Mouse (Mus musculus): Measurements from ENCODE around the gene Art3. TPM values are rescaled to one million over a fixed set of nuclear protein-coding genes. Genes with fewer than 3 reads are reported as not detected.
A peak's percentile ranks its signal among the peaks of the same experiment; 100 is the strongest.

Gene Art3
- total and polyA plus RNA-seq, 2 experiments from 2014 or later: 4.1 to 10.2 TPM

DNA sequence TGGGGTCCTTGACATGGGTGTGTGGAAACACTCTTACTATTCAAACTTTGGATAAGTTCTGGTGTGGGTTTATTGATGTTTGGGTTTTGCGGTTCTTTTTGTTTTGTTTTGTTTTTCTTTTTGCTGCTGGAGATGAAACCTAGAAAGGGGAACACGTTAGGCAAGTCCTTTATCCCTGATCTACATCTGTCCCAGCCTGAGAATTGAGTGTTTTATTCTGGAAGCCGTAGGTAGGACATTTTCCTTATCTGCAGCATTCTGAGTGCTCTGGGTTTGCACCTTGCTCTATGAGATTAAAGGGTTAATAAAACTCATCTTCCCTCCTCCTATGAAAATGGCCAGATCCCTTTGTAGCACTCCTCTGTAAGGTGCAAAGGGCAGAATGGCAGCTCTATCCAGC, 64.1 kb downstream of the Art3 start:
- Histone ChIP-seq H3K36me3 (ENCODE audit: insufficient read depth, low read length) (no peaks in the 10 kb centered on the region), H3K4me2 (ENCODE audit: low read depth, low read length) (no peak overlapping the region), H3K27me3 (ENCODE audit: insufficient read depth, low read length) (peaks cover 16% of the 10 kb centered on the region; the same call in 1 of the 2 replicates), H3K27ac (no peak overlapping the region), H3K4me1 (ENCODE audit: insufficient read depth, low read length) (no peaks in the 10 kb centered on the region), H3K9me3 (ENCODE audit: low read length) (no peaks in the 10 kb centered on the region), H3K9ac (replicated peaks; ENCODE audit: low read length) (no peak overlapping the region), H3K4me3 (ENCODE audit: low read length) (no peak overlapping the region)
- no peak for DNase-seq (ENCODE audit: low spot score)
- ATAC-seq: no peak
- TF ChIP-seq CTCF (IDR thresholded peaks at IDR 0.05; ENCODE audit: low read depth): no peak
- WGBS: 83% methylated on average over 3 of the region's 3 CpGs

DNA sequence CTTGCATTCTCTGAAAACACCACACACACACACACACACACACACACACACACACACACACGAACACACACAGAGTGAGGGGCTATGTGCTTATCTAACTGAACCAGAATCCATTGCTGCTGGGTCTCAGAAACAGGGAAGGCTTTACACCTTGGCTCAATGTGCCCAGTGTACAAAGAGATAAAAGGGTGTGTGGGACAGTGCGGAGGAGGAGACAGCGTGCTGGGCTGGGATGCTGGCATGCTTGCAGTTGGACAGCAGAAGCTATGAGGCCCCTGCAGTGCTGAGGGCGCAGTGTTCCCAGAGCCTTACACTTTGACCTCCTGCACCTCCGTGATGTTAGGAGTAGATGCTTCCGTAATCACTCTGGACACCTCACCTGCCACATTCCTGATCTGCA, 64.8 kb downstream of the Art3 start:
- Histone ChIP-seq H3K27me3 (ENCODE audit: insufficient read depth, low read length) (peaks cover 14% of the 10 kb centered on the region; the same call in 1 of the 2 replicates), H3K4me2 (ENCODE audit: low read depth, low read length) (no peak overlapping the region), H3K9me3 (ENCODE audit: low read length) (no peaks in the 10 kb centered on the region), H3K27ac (no peak overlapping the region), H3K36me3 (ENCODE audit: insufficient read depth, low read length) (no peaks in the 10 kb centered on the region), H3K4me1 (ENCODE audit: insufficient read depth, low read length) (no peaks in the 10 kb centered on the region), H3K4me3 (ENCODE audit: low read length) (no peak overlapping the region), H3K9ac (replicated peaks; ENCODE audit: low read length) (no peak overlapping the region)
- WGBS: 89% methylated on average over 6 of the region's 6 CpGs
- no peak for TF ChIP-seq CTCF (IDR thresholded peaks at IDR 0.05; ENCODE audit: low read depth)
- DNase-seq (ENCODE audit: low spot score) (no peak), ATAC-seq (no peak)

- no peak overlapping the region for H3K9ac ChIP-seq (replicated peaks; ENCODE audit: low read length)
- no peak overlapping the region for H3K4me3 ChIP-seq (ENCODE audit: low read length)
- H3K4me2 ChIP-seq (ENCODE audit: low read depth, low read length): no peak overlapping the region
- H3K27me3 ChIP-seq (ENCODE audit: insufficient read depth, low read length): 0 out of 2 replicates have a peak, but pooled peaks cover 7% of the 10 kb centered on the region
- TF ChIP-seq CTCF (IDR thresholded peaks at IDR 0.05; ENCODE audit: low read depth): peak; percentile 82
- H3K4me1 ChIP-seq (ENCODE audit: insufficient read depth, low read length): no peaks in the 10 kb centered on the region
- ATAC-seq: peak; percentile 90
- H3K36me3 ChIP-seq (ENCODE audit: insufficient read depth, low read length): no peaks in the 10 kb centered on the region
- DNase-seq (ENCODE audit: low spot score): peak; percentile 88
- no peaks in the 10 kb centered on the region for H3K9me3 ChIP-seq (ENCODE audit: low read length)
- WGBS: 27% methylated on average over 5 of the region's 5 CpGs
- no peak overlapping the region for H3K27ac ChIP-seq
Measured at GRCm38 (mm10) chr5:92398153-92398552, 66.5 kb downstream of the Art3 start.

DNA sequence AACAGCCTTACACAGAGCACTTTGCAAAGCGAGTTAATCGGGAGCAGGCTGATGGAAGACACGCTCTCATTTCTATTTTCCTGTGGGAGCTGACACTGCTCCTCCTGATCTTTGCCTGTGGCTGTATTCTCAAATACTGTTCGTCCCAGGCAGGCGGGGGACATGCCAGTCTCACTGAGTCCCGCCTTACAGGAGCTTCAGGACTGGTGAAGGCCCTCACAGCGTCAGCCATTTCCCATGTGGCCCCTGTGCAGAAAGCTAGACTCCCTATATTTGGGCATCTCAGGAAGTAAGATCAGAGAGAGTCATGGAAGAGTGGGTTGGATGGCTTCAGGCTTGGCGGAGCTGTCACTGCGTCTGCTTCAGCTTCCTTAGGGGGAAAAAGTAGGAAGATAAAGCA, 71.2 kb downstream of the Art3 start:
- no peaks in the 10 kb centered on the region for H3K27me3 ChIP-seq (ENCODE audit: insufficient read depth, low read length)
- H3K4me3 ChIP-seq (ENCODE audit: low read length): no peak overlapping the region
- H3K4me1 ChIP-seq (ENCODE audit: insufficient read depth, low read length): no peaks in the 10 kb centered on the region
- H3K27ac ChIP-seq: no peak overlapping the region
- no peak for TF ChIP-seq CTCF (IDR thresholded peaks at IDR 0.05; ENCODE audit: low read depth)
- no peak overlapping the region for H3K4me2 ChIP-seq (ENCODE audit: low read depth, low read length)
- H3K36me3 ChIP-seq (ENCODE audit: insufficient read depth, low read length): no peaks in the 10 kb centered on the region
- H3K9me3 ChIP-seq (ENCODE audit: low read length): no peaks in the 10 kb centered on the region
- H3K9ac ChIP-seq (replicated peaks; ENCODE audit: low read length): no peak overlapping the region
- ATAC-seq: no peak
- 71% methylated on average over 9 of the region's 9 CpGs for WGBS
- DNase-seq (ENCODE audit: low spot score): no peak

DNA sequence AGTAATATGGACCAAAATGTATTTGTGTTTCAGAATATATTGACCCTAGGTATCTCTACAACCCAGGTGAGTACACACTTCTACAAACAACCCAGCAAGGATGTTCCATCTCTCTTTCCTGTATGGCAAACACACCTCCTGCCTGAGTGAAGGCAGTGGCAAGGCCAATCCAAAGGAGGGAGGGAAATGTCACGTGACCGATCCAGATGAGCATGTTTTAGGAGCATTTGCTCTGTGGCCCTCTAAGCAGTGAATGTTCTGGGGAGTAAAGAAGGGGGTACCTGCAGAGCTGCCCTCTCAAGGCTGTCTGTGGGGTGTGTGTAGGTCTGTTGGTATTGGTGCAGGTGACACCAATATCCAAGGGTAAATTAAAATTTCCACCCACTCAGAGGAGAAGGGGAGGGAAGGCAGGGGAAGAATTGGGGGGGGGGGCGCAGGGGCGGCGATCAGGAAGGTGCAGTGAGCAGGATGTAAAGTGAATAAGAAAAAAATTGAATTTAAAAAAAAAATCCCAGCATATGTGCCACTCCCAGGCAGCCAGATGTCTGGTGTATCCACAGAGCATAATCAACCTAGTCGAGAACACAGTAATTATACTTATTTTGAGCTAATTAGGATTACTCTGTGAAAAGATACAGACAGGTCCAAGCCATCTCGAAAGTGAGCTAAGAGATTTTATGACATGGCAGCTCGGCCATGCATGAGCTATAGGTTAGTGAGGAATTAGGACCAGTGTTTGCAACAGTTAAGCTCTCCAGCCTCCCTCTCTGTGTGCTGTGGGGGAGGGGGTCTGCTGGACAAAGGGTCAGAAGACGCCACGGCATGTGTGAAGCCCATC, 72.2 kb downstream of the Art3 start:
- Histone ChIP-seq H3K9ac (replicated peaks; ENCODE audit: low read length) (no peak overlapping the region), H3K36me3 (ENCODE audit: insufficient read depth, low read length) (no peaks in the 10 kb centered on the region), H3K4me3 (ENCODE audit: low read length) (no peak overlapping the region), H3K4me2 (ENCODE audit: low read depth, low read length) (no peak overlapping the region), H3K9me3 (ENCODE audit: low read length) (no peaks in the 10 kb centered on the region), H3K27me3 (ENCODE audit: insufficient read depth, low read length) (no peaks in the 10 kb centered on the region), H3K27ac (no peak overlapping the region), H3K4me1 (ENCODE audit: insufficient read depth, low read length) (no peaks in the 10 kb centered on the region)
- no peak for TF ChIP-seq CTCF (IDR thresholded peaks at IDR 0.05; ENCODE audit: low read depth)
- ATAC-seq (no peak), DNase-seq (ENCODE audit: low spot score) (no peak)
- 55% methylated on average over 10 of the region's 10 CpGs for WGBS

DNA sequence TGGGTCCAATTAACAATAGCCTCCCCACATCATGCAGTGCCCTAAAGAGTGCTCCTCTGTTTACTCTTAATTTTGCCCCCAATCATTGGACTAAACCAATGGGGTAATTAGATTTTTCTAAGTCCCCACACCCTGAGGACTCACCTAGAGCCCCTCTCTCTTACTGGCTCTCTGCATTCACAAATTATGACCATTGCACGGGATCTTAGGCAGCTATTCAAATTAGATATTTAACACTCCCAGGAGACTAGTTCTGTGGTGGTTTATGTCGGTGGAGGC, 72.7 kb downstream of the Art3 start:
- H3K36me3 ChIP-seq (ENCODE audit: insufficient read depth, low read length): no peaks in the 10 kb centered on the region
- H3K9ac ChIP-seq (replicated peaks; ENCODE audit: low read length): no peak overlapping the region
- WGBS: 39% methylated on average over 2 of the region's 2 CpGs
- H3K27ac ChIP-seq: no peak overlapping the region
- ATAC-seq (no peak), DNase-seq (ENCODE audit: low spot score) (no peak)
- no peak overlapping the region for H3K4me3 ChIP-seq (ENCODE audit: low read length)
- TF ChIP-seq CTCF (IDR thresholded peaks at IDR 0.05; ENCODE audit: low read depth): no peak
- H3K27me3 ChIP-seq (ENCODE audit: insufficient read depth, low read length): no peaks in the 10 kb centered on the region
- no peak overlapping the region for H3K4me2 ChIP-seq (ENCODE audit: low read depth, low read length)
- H3K4me1 ChIP-seq (ENCODE audit: insufficient read depth, low read length): no peaks in the 10 kb centered on the region
- no peaks in the 10 kb centered on the region for H3K9me3 ChIP-seq (ENCODE audit: low read length)
